Mouse (Mus musculus) MEL (cell line): ENCODE data around the gene Tmprss2. TPM values are rescaled to one million over a fixed set of nuclear protein-coding genes. Genes with fewer than 3 reads are reported as not detected.

Source experiments
- DNase-seq: peaks from one replicate; pipeline ENCODE4 v3.0.0; 2011; ENCODE audit warnings: low read depth, low spot score
- H3K27ac ChIP-seq: 2 replicates; pipeline ENCODE4 v1.5.1; 2012; ENCODE audit warnings: low read depth, mild to moderate bottlenecking, control low read depth, low read length, moderate library complexity; ENCODE audit not compliant: control insufficient read depth
- H3K27me3 ChIP-seq, 2 experiments: fragments of 150-350 bp in 1 of 2; sonication (generic) in 1 of 2; 2 replicates each; pipeline ENCODE4 v1.6.1; 2012; ENCODE audit warnings: low read length in 2 of 2, mild to moderate bottlenecking in 2 of 2, improper control_type of control experiment in 1 of 2, moderate library complexity in 1 of 2; ENCODE audit not compliant: insufficient read depth in 2 of 2, control insufficient read depth in 1 of 2
- H3K36me3 ChIP-seq, 2 experiments: 2 replicates each; pipeline ENCODE4 v1.6.1; 2012 to 2014; ENCODE audit warnings: low read length in 2 of 2, improper control_type of control experiment in 1 of 2, inconsistent platforms in 1 of 2, mild to moderate bottlenecking in 1 of 2; ENCODE audit not compliant: insufficient read depth in 2 of 2, control insufficient read depth in 1 of 2
- H3K4me1 ChIP-seq, 2 experiments: fragments of 150-350 bp in 1 of 2; sonication (generic) in 1 of 2; 2 replicates each; pipeline ENCODE4 v1.6.1; 2012; ENCODE audit warnings: low read length in 2 of 2, improper control_type of control experiment in 1 of 2, mild to moderate bottlenecking in 1 of 2; ENCODE audit not compliant: insufficient read depth in 2 of 2, control insufficient read depth in 1 of 2
- H3K4me3 ChIP-seq, 2 experiments: fragments of 150-350 bp in 1 of 2; sonication (generic) in 1 of 2; 2 replicates each; pipeline ENCODE4 v1.5.1; 2012; ENCODE audit warnings: low read depth in 2 of 2, low read length in 2 of 2, mild to moderate bottlenecking in 2 of 2, moderate library complexity in 2 of 2, control low read depth in 1 of 2, improper control_type of control experiment in 1 of 2; ENCODE audit not compliant: control insufficient read depth in 1 of 2, insufficient read depth in 1 of 2
- H3K79me2 ChIP-seq: 2 replicates; pipeline ENCODE4 v1.6.1; 2012; ENCODE audit warnings: mild to moderate bottlenecking, low read length, moderate library complexity; ENCODE audit not compliant: control insufficient read depth, poor library complexity, insufficient read depth
- H3K9ac ChIP-seq: 2 replicates; pipeline ENCODE4 v1.6.1; 2012; ENCODE audit warnings: low read depth, mild to moderate bottlenecking, control low read depth, low read length, moderate library complexity; ENCODE audit not compliant: control insufficient read depth, poor library complexity, severe bottlenecking
- H3K9me3 ChIP-seq: fragments of 150-350 bp; sonication (generic); replicated peaks from 2 replicates; pipeline ENCODE4 v1.6.1; 2012; ENCODE audit warnings: mild to moderate bottlenecking, low read length, improper control_type of control experiment, moderate library complexity; ENCODE audit not compliant: insufficient read depth
- CTCF ChIP-seq, 3 experiments: IDR thresholded peaks in 2 of 3; conservative IDR thresholded peaks in 1 of 3; 2 replicates each; pipeline ENCODE4 v1.5.1; 2011 to 2012; ENCODE audit warnings: low read length in 3 of 3, low read depth in 2 of 3, mild to moderate bottlenecking in 2 of 3, improper control_type of control experiment in 1 of 3, inconsistent platforms in 1 of 3, mixed read lengths in 1 of 3, moderate library complexity in 1 of 3; ENCODE audit not compliant: control insufficient read depth in 1 of 3, insufficient read depth in 1 of 3, poor library complexity in 1 of 3, severe bottlenecking in 1 of 3
- E2F4 ChIP-seq: IDR thresholded peaks from 2 replicates; pipeline ENCODE4 v1.6.1; 2011; ENCODE audit warnings: low read depth, low read length, improper control_type of control experiment, borderline replicate concordance
- ELF1 ChIP-seq: IDR thresholded peaks from 2 replicates; pipeline ENCODE4 v1.6.1; 2014; ENCODE audit warnings: low read depth, mild to moderate bottlenecking, inconsistent platforms, low read length, improper control_type of control experiment, moderate library complexity
- EP300 ChIP-seq, 2 experiments: IDR thresholded peaks; 2 replicates each; pipeline ENCODE4 v1.6.1; 2011; ENCODE audit warnings: improper control_type of control experiment in 2 of 2, low read length in 2 of 2, low read depth in 1 of 2, mild to moderate bottlenecking in 1 of 2
- ETS1 ChIP-seq: IDR thresholded peaks from 2 replicates; pipeline ENCODE4 v1.6.1; 2012; ENCODE audit warnings: low read depth, mild to moderate bottlenecking, inconsistent platforms, low read length, improper control_type of control experiment, moderate library complexity
- GABPA ChIP-seq: IDR thresholded peaks from 2 replicates; pipeline ENCODE4 v1.6.1; 2012; ENCODE audit warnings: low read depth, mild to moderate bottlenecking, inconsistent platforms, low read length, improper control_type of control experiment, moderate library complexity
- GATA1 ChIP-seq: IDR thresholded peaks from 2 replicates; pipeline ENCODE4 v1.6.1; 2011; ENCODE audit warnings: low read depth, low read length, improper control_type of control experiment
- JUND ChIP-seq: IDR thresholded peaks from 2 replicates; pipeline ENCODE4 v1.6.1; 2011; ENCODE audit warnings: low read depth, mild to moderate bottlenecking, improper control_type of control experiment, low read length
- KAT2A ChIP-seq: conservative IDR thresholded peaks from 2 replicates; pipeline ENCODE4 v1.6.1; 2012; ENCODE audit warnings: low read depth, low read length, improper control_type of control experiment, inconsistent platforms
- MAFK ChIP-seq: IDR thresholded peaks from 2 replicates; pipeline ENCODE4 v1.6.1; 2011; ENCODE audit warnings: low read depth, mild to moderate bottlenecking, low read length, improper control_type of control experiment, borderline replicate concordance
- MAX ChIP-seq: IDR thresholded peaks from 2 replicates; pipeline ENCODE4 v1.6.1; 2011; ENCODE audit warnings: low read length, improper control_type of control experiment
- MEF2A ChIP-seq: IDR thresholded peaks from 2 replicates; pipeline ENCODE4 v1.6.1; 2014; ENCODE audit warnings: low read depth, mild to moderate bottlenecking, inconsistent platforms, low read length, improper control_type of control experiment; ENCODE audit not compliant: poor library complexity, insufficient replicate concordance, severe bottlenecking; ENCODE audit errors: extremely low read depth
- MXI1 ChIP-seq: IDR thresholded peaks from 2 replicates; pipeline ENCODE4 v1.6.1; 2011; ENCODE audit warnings: mild to moderate bottlenecking, low read depth, low read length, improper control_type of control experiment
- POLR2AphosphoS2 ChIP-seq: IDR thresholded peaks from 2 replicates; pipeline ENCODE4 v1.6.1; 2011; ENCODE audit warnings: low read length, improper control_type of control experiment
- POLR2AphosphoS5 ChIP-seq: IDR thresholded peaks from 2 replicates; pipeline ENCODE4 v1.6.1; 2012; ENCODE audit warnings: low read depth, borderline replicate concordance, mild to moderate bottlenecking, inconsistent platforms, low read length, moderate library complexity, mixed read lengths
- RCOR1 ChIP-seq: IDR thresholded peaks from 2 replicates; pipeline ENCODE4 v1.6.1; 2012; ENCODE audit warnings: low read depth, mild to moderate bottlenecking, inconsistent platforms, low read length, improper control_type of control experiment
- SIN3A ChIP-seq: IDR thresholded peaks from 2 replicates; pipeline ENCODE4 v1.6.1; 2012; ENCODE audit warnings: low read length, improper control_type of control experiment, inconsistent platforms
- SMC3 ChIP-seq: IDR thresholded peaks from 2 replicates; pipeline ENCODE4 v1.6.1; 2011; ENCODE audit warnings: low read depth, low read length, improper control_type of control experiment
- TBP ChIP-seq: IDR thresholded peaks from 2 replicates; pipeline ENCODE4 v1.8.0; 2011; ENCODE audit warnings: low read depth, low read length, improper control_type of control experiment
- UBTF ChIP-seq: IDR thresholded peaks from 2 replicates; pipeline ENCODE4 v1.6.1; 2012; ENCODE audit warnings: low read depth, mild to moderate bottlenecking, inconsistent platforms, low read length, improper control_type of control experiment, moderate library complexity, borderline replicate concordance; ENCODE audit not compliant: insufficient read depth
- ZNF384 ChIP-seq: IDR thresholded peaks from 2 replicates; pipeline ENCODE4 v1.6.1; 2012; ENCODE audit warnings: low read depth, mild to moderate bottlenecking, inconsistent platforms, low read length, improper control_type of control experiment
- polyA plus RNA-seq, 2 experiments: library from polyadenylated mRNA; stranded (reverse) in 1 of 2; unstranded in 1 of 2; fragments of >175 nt in 1 of 2; fragments of >200 nt in 1 of 2; gene quantifications; 2 replicates each; pipeline versions ENCODE4 v1.2.1 to v1.2.4; 2012; ENCODE audit warnings: low replicate concordance in 2 of 2, low read depth in 1 of 2; ENCODE audit not compliant: insufficient read length in 2 of 2, insufficient read depth in 1 of 2, missing spikeins in 1 of 2
- total RNA-seq: library from RNA; depleted of rRNA; stranded (reverse); fragments of 300-350 nt; gene quantifications from 2 replicates; pipeline ENCODE4 v1.2.3, GENCODE M21; 2012

The Tmprss2 gene
- total and polyA plus RNA-seq, 3 experiments: not detected

GRCm38 (mm10) chr16:97649522-97650188, 38.7 kb upstream of the Tmprss2 start:
- DNase-seq: no peak
- Histone ChIP-seq H3K27ac (no peak overlapping the region), H3K9ac (no peak overlapping the region), H3K79me2 (no peaks in the 10 kb centered on the region), H3K27me3 (peaks cover 0 to 2% of the 10 kb centered on the region in 2 experiments; a peak in 2 of 4 replicates), H3K4me1 (no peaks in the 10 kb centered on the region), H3K9me3 (no peaks in the 10 kb centered on the region), H3K36me3 (no peaks in the 10 kb centered on the region), H3K4me3 (no peak overlapping the region)
- TF ChIP-seq TBP (no peak), KAT2A (no peak), MEF2A (no peak), SIN3A (no peak), POLR2AphosphoS2 (no peak), POLR2AphosphoS5 (no peak), ETS1 (no peak), RCOR1 (no peak), GABPA (no peak)

DNA sequence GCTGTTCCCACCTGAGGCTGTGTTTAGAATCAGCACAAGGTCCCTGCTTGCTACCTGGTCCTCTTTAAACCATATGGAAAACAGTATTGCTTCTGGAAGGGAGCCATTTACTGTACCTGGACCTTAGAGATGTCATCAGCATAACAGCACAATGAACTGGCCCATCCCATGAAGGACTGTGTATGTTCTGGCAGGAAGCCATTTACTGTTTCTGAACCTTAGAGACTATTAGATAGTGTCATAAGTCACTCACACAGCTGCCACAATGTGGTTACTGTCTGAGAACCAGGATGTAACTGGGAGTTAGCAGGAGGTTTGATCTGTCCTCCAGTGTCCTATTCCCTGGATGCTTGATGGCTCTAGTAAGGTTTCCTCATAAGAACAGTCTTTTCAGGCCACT, 33.7 kb upstream of the Tmprss2 start:
- TF ChIP-seq ELF1 (no peak), GATA1 (no peak), KAT2A (no peak), MXI1 (no peak), MAFK (no peak), SMC3 (no peak), MAX (no peak), UBTF (no peak), JUND (no peak), ZNF384 (no peak), E2F4 (no peak), CTCF (IDR thresholded peaks at IDR 0.05 in 2 of 3, conservative IDR thresholded peaks at IDR 0.05 in 1 of 3; ENCODE audit: control insufficient read depth in 1 of 3, insufficient read depth in 1 of 3, low read depth in 2 of 3, low read length in 3 of 3, poor library complexity in 1 of 3, severe bottlenecking in 1 of 3) (no peak), EP300 (IDR thresholded peaks at IDR 0.05; ENCODE audit: low read depth in 1 of 2, low read length in 2 of 2) (no peak)
- Histone ChIP-seq H3K27me3 (peaks cover 2 to 8% of the 10 kb centered on the region in 2 experiments; a peak in 3 of 4 replicates), H3K4me1 (no peaks in the 10 kb centered on the region), H3K27ac (no peak overlapping the region), H3K4me3 (no peak overlapping the region), H3K79me2 (no peaks in the 10 kb centered on the region), H3K36me3 (no peaks in the 10 kb centered on the region), H3K9me3 (no peaks in the 10 kb centered on the region), H3K9ac (no peak overlapping the region)
- DNase-seq: no peak
